Comparison of ENCODE assay signal across 7 mouse cellular contexts in genomic region chr11:103027570-103028175, GRCm38 (mm10). TPM values are rescaled to one million over a fixed set of nuclear protein-coding genes. Genes with fewer than 3 reads are reported as not detected.
DNase-seq lines count a peak whose midpoint lies in the region; ATAC-seq and TF ChIP-seq lines count a peak whose summit lies in the region.

No protein-coding gene starts in this region.

- H3K4me3 ChIP-seq in lung, postnatal 0 days (ENCODE audit: low read depth, low read length) = peak overlapping the region; percentile 70
- H3K4me3 ChIP-seq in embryonic fibroblast, embryonic 13.5 days (ENCODE audit: insufficient read depth, low read length) = peak overlapping the region; percentile 94
- H3K4me3 ChIP-seq in limb, embryonic 14.5 days (replicated peaks; ENCODE audit: low read length) = peak overlapping the region; percentile 77
- H3K4me3 ChIP-seq in stomach, embryonic 15.5 days (replicated peaks) = peak overlapping the region; percentile 92

- peak overlapping the region; percentile 63 for H3K27ac ChIP-seq in lung, postnatal 0 days (ENCODE audit: low read length)
- H3K27ac ChIP-seq in embryonic fibroblast, embryonic 13.5 days (ENCODE audit: insufficient read depth, low read length) = peak overlapping the region; percentile 79
- H3K27ac ChIP-seq in limb, embryonic 14.5 days (replicated peaks; ENCODE audit: low read depth, low read length) = peak overlapping the region; percentile 63
- peak overlapping the region; percentile 83 for H3K27ac ChIP-seq in stomach, embryonic 15.5 days

- peaks cover 17% of the 10 kb centered on the region; the same call in 1 of the 2 replicates for H3K4me1 ChIP-seq in lung, postnatal 0 days (ENCODE audit: insufficient read depth, low read depth, low read length)
- H3K4me1 ChIP-seq in embryonic fibroblast, embryonic 13.5 days (ENCODE audit: control insufficient read depth, insufficient read depth, low read length) = peaks cover 13% of the 10 kb centered on the region; the same call in 1 of the 2 replicates
- peaks cover 12% of the 10 kb centered on the region for H3K4me1 ChIP-seq in limb, embryonic 14.5 days (ENCODE audit: control insufficient read depth, insufficient read depth, low read length)
- H3K4me1 ChIP-seq in stomach, embryonic 15.5 days = peaks cover 15% of the 10 kb centered on the region

- no peak for TF ChIP-seq POLR2A in embryonic fibroblast, embryonic 13.5 days (IDR thresholded peaks at IDR 0.05; ENCODE audit: low read depth, low read length)
- TF ChIP-seq POLR2A in limb, embryonic 14.5 days (IDR thresholded peaks at IDR 0.05; ENCODE audit: borderline replicate concordance, extremely low read depth, insufficient read depth, insufficient read length) = no peak

- peak overlapping the region; percentile 63 for H3K9ac ChIP-seq in lung, postnatal 0 days (replicated peaks; ENCODE audit: low read depth)
- peak overlapping the region; percentile 72 for H3K9ac ChIP-seq in limb, embryonic 14.5 days (ENCODE audit: low read depth, low read length, severe bottlenecking)
- H3K9ac ChIP-seq in stomach, embryonic 15.5 days = peak overlapping the region; percentile 26

- WGBS in lung, postnatal 0 days = 14% methylated on average over 8 of the region's 8 CpGs
- WGBS in limb, embryonic 14.5 days = 13% methylated on average over 8 of the region's 8 CpGs
- WGBS in stomach, embryonic 15.5 days = 13% methylated on average over 8 of the region's 8 CpGs

- TF ChIP-seq CTCF in lung, postnatal 0 days (IDR thresholded peaks at IDR 0.05) = no peak; the same call in none of the 2 replicates
- TF ChIP-seq CTCF in embryonic fibroblast, embryonic 13.5 days (IDR thresholded peaks at IDR 0.05; ENCODE audit: borderline replicate concordance, insufficient read depth, low read length) = no peak

- peak; percentile 9 for ATAC-seq in lung, postnatal 0 days
- ATAC-seq in limb, embryonic 14.5 days (ENCODE audit: low FRiP score, low read depth) = peak; percentile 35
- ATAC-seq in stomach, embryonic 15.5 days (ENCODE audit: insufficient read depth, low FRiP score, low read depth) = peak; percentile 12; the same call in 1 of the 2 replicates

- H3K9me3 ChIP-seq in lung, postnatal 0 days (ENCODE audit: low read length) = no peaks in the 10 kb centered on the region
- H3K9me3 ChIP-seq in limb, embryonic 14.5 days (ENCODE audit: control insufficient read depth, low read length) = no peaks in the 10 kb centered on the region
- no peaks in the 10 kb centered on the region for H3K9me3 ChIP-seq in stomach, embryonic 15.5 days

- no peaks in the 10 kb centered on the region for H3K27me3 ChIP-seq in lung, postnatal 0 days (replicated peaks; ENCODE audit: insufficient read depth, low read length)
- no peaks in the 10 kb centered on the region for H3K27me3 ChIP-seq in limb, embryonic 14.5 days (ENCODE audit: control insufficient read depth, insufficient read depth, low read length)
- H3K27me3 ChIP-seq in stomach, embryonic 15.5 days (replicated peaks) = no peaks in the 10 kb centered on the region

- peak overlapping the region; percentile 49 for H3K4me2 ChIP-seq in lung, postnatal 0 days (replicated peaks; ENCODE audit: low read depth, low read length)
- peak overlapping the region; percentile 63 for H3K4me2 ChIP-seq in limb, embryonic 14.5 days (replicated peaks; ENCODE audit: low read depth, low read length, severe bottlenecking)
- peak overlapping the region; percentile 68 for H3K4me2 ChIP-seq in stomach, embryonic 15.5 days

- peaks cover 4% of the 10 kb centered on the region; the same call in 1 of the 2 replicates for H3K36me3 ChIP-seq in lung, postnatal 0 days (ENCODE audit: insufficient read depth, low read length)
- H3K36me3 ChIP-seq in limb, embryonic 14.5 days (ENCODE audit: control insufficient read depth, insufficient read depth, low read length) = peaks cover 15% of the 10 kb centered on the region; the same call in 1 of the 2 replicates
- no peaks in the 10 kb centered on the region; the same call in 1 of the 2 replicates for H3K36me3 ChIP-seq in stomach, embryonic 15.5 days

- DNase-seq in lung, postnatal 0 days (ENCODE audit: low spot score) = no peak
- DNase-seq in lung, postnatal 25 days (ENCODE audit: low spot score) = no peak
- peak; percentile 28 for DNase-seq in limb, embryonic 14.5 days (ENCODE audit: low spot score)
- DNase-seq in layer of hippocampus, adult 11-12 months (ENCODE audit: low spot score) = no peak
- DNase-seq in adrenal gland, adult 18-20 months (ENCODE audit: low spot score in 2 of 2) = no peak

- TF ChIP-seq EP300 in lung, postnatal 0 days (IDR thresholded peaks at IDR 0.05) = no peak

RNA-seq across cellular contexts. Expression of gene Nmt1, which starts 0.3 kb away (rescaled TPM):
- polyA plus RNA-seq in lung, postnatal 0 days (2015; fragmentation: Nextera tagmentation; extraction: Ambion mirVana) = 50.5 and 52.1 TPM in 2 replicates
- 91.1 and 111 TPM in 2 replicates for polyA plus RNA-seq in embryonic fibroblast, embryonic 13.5 days (2011; ENCODE audit: insufficient read length, low read depth, missing spikeins)
- 45.9 and 48.9 TPM in 2 replicates for polyA plus RNA-seq in limb, embryonic 14.5 days (2012; rRNA removed)
- polyA plus RNA-seq in limb, embryonic 14.5 days (2014; fragmentation: Nextera tagmentation; extraction: Ambion mirVana) = 50.2 and 53.9 TPM in 2 replicates
- 48.5 and 52.2 TPM in 2 replicates for polyA plus RNA-seq in stomach, embryonic 15.5 days (2015; fragmentation: Nextera tagmentation; extraction: Ambion mirVana)
- 100 to 1,000 TPM in 1 of 2 experiments, 10 to 100 TPM in 1; 97.0 to 100 TPM for total RNA-seq in adrenal gland, adult 18-20 months (2021)

RNA-seq across cellular contexts. Expression of gene Dcakd, which starts 0.5 kb away (rescaled TPM):
- polyA plus RNA-seq in lung, postnatal 0 days (2015; fragmentation: Nextera tagmentation; extraction: Ambion mirVana) = 43.5 and 51.1 TPM in 2 replicates
- polyA plus RNA-seq in embryonic fibroblast, embryonic 13.5 days (2011; ENCODE audit: insufficient read length, low read depth, missing spikeins) = 57.7 and 66.6 TPM in 2 replicates
- polyA plus RNA-seq in limb, embryonic 14.5 days (2012; rRNA removed) = 182 and 259 TPM in 2 replicates
- polyA plus RNA-seq in limb, embryonic 14.5 days (2014; fragmentation: Nextera tagmentation; extraction: Ambion mirVana) = 173 and 185 TPM in 2 replicates
- 107 TPM in 2 replicates for polyA plus RNA-seq in stomach, embryonic 15.5 days (2015; fragmentation: Nextera tagmentation; extraction: Ambion mirVana)
- 10 to 100 TPM; 44.7 to 54.1 TPM for total RNA-seq in adrenal gland, adult 18-20 months (2021)
